Mouse (Mus musculus) heart, adult 9 months (tissue): ENCODE measurements around the gene Syk.

Experiments
- DNase-seq, 2 experiments: peaks; one replicate each; pipeline ENCODE4 v3.0.0; 2022; ENCODE audit warnings: low spot score in 2 of 2

Gene Syk

GRCm38 (mm10) chr13:52582878-52583661 lies at the start of gene Syk:
Gene Syk (plus strand): TSS chr13:52583173.
- DNase-seq, result peak; percentile 65 to 73

DNA sequence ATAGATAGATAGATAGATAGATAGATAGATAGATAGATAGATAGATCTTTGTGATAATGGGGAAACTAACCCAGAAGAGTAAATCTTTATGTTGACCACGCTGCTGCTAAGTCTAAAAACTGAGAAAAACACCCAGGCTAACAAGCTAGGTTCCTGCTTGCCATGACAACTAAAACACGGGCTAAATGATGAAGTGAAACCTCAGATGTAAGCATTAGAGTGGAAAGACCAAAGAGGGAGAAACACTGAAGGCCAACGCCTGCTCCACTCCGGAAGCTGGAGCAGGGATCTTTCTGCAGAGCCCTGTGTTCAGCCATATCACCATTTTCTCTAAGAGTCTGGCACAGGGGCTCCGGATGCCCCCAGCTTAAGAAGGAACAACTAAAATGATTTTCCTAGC lies 49.3 kb upstream of the Syk start:
- DNase-seq, result peak in 1 of 2 experiments; percentile 16

GRCm38 (mm10) chr13:52535542-52535941 lies 47.4 kb upstream of the Syk start:
- DNase-seq, result peak in 1 of 2 experiments; percentile 24

GRCm38 (mm10) chr13:52537754-52538587 lies 45.0 kb upstream of the Syk start:
- DNase-seq, result no peak

GRCm38 (mm10) chr13:52538588-52539116 lies 44.3 kb upstream of the Syk start:
- no peak for DNase-seq

GRCm38 (mm10) chr13:52539461-52539860 lies 43.5 kb upstream of the Syk start:
- no peak for DNase-seq

DNA sequence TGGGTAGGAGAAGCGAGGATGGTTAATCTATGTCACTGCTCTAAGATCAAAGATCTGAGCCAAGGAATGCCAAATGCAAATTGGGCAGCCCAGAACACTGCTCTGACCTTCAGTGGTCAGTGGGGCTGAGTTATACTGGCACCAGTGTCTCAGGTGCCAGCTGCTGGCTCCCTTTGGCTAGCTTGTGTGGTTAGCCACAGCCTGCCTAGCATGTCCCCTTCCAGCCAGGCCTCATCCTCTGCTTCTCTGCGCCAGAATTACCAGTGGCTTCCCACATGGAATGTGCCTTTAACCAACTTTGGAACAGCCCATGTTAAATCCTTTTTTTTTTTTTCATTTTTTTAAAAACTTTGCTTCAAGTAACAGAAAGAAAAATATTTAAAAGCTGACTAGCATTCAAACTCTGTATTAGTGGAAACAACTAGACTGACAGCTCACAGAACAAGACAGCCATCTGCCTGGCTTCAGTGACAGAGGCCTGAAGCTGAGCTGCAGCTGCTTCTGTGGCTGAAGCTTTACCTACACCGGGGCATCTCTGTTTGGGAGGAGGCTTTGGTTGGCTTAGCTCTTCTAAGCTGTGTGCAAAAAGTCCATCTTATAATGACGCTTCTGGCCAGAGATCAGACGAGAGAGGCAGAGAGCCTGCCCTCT lies 41.5 kb upstream of the Syk start:
- no peak for DNase-seq

DNA sequence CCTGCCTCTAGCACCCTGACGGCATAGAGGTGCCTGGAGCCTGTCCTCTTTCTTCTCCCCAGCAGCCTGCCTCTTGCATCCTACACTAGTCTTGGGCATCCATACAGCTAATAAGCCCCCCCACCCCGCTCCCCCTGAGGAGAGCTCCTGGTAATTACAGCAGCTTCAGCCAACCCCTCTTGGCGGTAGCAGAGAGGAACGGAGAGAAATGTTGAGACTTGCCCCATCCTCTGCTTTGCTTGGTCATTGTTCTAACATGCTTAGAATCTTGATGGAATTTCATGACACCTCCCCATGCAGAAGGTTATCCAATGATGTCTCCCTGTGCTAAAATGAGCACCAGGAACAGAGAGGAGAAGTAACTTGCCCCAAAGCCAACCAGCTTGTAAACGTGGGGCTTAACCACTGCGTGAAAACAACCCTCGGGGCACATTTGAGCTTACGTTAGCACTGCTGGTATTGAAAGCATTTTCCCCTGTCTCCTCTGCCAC lies 40.9 kb upstream of the Syk start:
- DNase-seq, result no peak

GRCm38 (mm10) chr13:52542636-52543035 lies 40.3 kb upstream of the Syk start:
- no peak for DNase-seq

DNA sequence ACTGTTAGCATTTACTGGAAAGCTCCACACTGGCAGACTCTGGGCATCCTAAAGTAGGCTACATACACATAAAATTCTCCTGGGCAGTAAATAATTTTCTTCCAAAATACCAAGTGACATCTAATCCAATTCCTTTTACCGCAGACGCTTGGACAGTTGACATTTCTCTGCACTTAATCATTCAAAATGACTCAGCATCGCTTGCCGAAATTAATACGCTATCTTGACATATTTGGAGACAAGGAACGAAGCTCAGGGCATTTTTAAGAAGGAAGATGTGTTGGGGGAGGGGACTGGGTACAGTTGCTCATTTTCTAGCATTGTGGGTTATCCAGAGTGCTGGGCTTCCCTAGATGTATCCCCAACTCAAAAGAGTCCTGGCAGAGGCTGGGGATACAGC lies 36.7 kb upstream of the Syk start:
- DNase-seq, result no peak

DNA sequence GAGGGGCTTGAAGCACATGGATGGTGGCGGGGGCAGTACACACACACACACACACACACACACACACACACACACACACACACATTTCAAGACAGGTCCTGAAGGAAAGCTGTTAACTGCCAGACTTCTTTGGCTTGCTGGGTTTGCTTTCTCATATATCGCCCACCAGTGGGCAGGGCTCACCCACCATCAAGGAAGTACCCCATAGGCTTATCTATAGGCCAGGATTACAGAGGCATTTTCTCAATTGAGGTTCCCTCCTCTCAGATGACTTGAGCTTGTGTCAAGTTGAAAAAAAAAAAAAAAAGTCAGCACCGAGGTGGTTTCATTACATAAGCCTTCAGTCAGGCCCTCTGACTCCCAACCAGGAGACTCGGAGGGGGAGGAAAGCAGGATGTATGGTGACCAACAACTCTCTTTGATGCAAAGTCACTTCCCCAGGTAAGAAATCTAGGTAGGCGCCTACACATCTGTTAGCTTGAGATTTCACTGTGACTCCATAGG lies 32.2 kb upstream of the Syk start:
- no peak for DNase-seq

GRCm38 (mm10) chr13:52551275-52551674 lies 31.7 kb upstream of the Syk start:
- DNase-seq, result no peak

- no peak for DNase-seq
Observed at GRCm38 (mm10) chr13:52552822-52553477, 30.0 kb upstream of the Syk start.

DNA sequence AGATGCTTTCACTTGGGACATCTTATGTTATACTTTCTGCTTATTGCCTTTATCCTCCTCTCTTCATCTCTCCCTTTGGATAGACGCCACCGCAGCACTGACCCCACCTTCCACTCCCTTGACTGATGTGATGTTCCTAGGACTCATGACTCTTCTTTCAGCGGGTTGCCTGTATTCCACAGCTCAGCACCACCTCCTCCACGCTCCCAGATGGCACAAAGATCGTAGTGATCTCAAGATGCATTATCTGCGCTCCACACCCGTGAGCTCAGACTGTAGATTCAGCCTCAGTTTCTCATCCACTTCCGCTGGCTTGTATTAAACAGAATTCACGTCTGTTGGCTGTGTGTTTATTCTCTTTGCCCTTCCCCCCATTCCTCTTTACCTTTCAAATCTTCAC lies 28.3 kb upstream of the Syk start:
- no peak for DNase-seq

DNA sequence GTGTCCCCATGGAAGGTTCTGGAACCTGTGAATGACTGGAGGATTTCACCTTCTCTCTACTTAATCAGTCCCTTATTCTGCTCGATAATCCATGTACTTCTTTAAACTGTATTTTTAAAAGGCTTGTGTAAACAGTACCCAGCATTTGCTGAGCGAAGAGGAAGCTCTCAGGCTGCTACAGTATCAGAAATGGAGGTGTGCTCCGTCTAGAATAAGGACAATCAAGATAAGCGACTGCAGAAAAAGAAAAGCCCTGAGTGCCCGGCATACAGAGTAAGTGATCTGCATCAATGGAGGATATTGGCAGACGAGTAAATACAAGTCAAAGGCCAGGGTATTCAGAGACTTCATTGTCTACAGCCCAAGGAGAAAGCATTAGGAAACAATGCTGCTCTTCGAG lies 25.6 kb upstream of the Syk start:
- DNase-seq, result no peak

- no peak for DNase-seq
Observed at GRCm38 (mm10) chr13:52561367-52562165, 21.4 kb upstream of the Syk start.

DNA sequence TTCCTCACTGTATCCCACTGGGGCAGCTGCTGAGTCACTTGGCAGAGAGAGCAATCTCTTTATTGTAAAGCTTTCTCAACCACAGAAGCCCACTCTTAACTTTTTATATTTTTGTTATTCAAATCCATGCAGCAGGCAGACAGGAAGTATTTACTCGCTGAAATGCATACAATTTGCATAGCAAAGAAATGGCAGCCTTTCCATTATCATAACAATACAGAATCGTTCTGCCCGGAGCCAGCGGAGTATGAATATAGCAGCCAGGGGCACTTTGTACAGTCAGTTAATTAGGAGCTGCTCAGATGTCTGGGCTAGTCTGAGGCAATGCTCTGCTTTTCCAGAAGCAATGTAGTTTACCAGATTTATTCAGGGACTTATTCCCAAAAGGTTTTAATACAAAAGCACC lies 20.8 kb upstream of the Syk start:
- DNase-seq, result no peak

GRCm38 (mm10) chr13:52565103-52565739 lies 17.8 kb upstream of the Syk start:
- peak in 1 of 2 experiments; percentile 23 for DNase-seq

DNA sequence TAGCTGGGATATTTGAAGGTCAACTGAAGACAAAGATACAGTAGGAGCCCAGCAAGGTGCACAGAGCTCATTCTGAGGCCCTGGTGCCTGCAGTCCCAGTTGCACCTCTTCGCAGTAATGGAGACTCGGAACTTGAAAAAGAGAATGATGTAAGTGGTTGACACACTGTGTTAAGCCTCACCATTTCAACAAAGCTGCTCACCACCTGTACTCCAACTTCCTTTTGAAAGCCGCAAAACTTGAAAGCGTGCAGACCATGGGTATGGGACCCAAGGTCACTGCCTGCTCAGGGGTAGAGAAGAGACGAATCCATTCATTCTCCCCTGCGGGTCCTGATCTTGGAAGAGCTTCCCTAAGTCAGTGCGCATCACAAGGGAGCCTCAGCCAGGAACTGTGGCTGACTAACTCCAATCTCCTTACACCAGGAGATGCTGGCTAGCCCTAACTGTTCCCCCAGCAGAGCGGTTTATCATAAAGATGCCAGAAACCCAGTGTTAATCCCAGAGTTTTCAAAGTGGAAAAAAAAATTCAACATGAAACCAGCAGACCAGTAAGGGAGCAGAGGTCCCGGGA lies 16.7 kb upstream of the Syk start:
- no peak for DNase-seq

DNA sequence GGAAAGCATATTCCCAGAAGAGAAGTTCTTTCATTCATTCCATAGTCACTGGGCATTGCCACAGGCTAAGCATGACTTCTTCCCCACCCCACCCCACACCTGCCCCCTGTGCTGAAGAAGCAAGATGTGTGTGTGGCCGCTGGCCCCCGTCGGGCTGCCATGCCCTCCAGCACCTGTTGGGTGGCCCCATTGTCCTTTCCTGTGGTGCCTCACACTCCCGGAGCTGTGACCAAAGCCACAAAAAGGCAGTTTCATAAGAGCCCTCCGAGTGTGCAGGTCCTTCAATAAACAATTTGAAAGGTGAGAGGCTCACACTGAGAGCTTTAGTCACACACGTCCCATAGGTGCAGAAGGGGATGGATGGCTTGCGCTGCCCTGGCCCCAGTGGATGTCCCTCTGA lies 16.2 kb upstream of the Syk start:
- no peak for DNase-seq
